Mouse (Mus musculus) duodenum, adult 2 months (tissue): ENCODE results near the gene Gmcl1. TPM values are rescaled to one million over a fixed set of nuclear protein-coding genes. Genes with fewer than 3 reads are reported as not detected.

ENCODE experiments used
- polyA plus RNA-seq: library from polyadenylated mRNA; depleted of rRNA; stranded (reverse); fragments of >200 nt; gene quantifications from 2 replicates; pipeline ENCODE4 v1.2.3, GENCODE M21; 2012; ENCODE audit warnings: low replicate concordance; rRNA removed

Gene Gmcl1
- 11.0 and 19.8 TPM in 2 replicates for polyA plus RNA-seq

DNA sequence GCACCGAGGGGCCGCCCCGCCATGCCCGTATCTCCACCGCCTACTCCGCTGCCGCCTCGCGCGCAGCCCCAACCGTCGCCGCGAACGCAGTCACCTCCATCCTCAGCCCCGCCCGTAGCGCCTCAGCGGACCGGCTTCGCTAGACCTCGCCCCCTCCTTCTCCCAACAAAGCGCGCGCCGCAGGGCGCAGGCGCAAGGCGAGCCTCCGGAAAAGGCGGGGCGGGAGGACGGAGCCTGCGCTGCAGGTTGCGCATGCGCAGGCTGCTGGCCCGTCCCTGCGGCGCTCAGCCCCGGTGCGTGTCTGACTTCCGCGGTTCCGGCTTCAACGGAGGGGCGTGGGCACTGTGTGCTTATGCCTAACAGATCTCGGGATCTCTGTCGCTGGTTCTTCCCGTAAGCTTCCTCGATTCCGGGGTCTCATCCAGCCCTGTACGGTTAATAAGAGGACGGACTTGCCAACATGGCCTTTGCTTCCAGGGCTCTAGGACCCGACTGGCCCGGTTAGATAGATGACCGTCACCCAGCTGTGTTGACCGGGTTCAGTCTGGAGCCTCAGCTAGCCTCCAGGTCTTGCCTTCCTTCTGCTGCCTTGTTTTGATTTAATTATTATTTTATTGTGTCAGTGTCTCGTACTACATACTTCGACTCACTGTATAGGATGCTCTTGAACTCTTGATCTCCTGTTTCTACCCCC, at the start of gene Gmcl1:
TSS of gene Gmcl1 (minus strand) at position 201 of the 694 bp plus-strand sequence.

DNA sequence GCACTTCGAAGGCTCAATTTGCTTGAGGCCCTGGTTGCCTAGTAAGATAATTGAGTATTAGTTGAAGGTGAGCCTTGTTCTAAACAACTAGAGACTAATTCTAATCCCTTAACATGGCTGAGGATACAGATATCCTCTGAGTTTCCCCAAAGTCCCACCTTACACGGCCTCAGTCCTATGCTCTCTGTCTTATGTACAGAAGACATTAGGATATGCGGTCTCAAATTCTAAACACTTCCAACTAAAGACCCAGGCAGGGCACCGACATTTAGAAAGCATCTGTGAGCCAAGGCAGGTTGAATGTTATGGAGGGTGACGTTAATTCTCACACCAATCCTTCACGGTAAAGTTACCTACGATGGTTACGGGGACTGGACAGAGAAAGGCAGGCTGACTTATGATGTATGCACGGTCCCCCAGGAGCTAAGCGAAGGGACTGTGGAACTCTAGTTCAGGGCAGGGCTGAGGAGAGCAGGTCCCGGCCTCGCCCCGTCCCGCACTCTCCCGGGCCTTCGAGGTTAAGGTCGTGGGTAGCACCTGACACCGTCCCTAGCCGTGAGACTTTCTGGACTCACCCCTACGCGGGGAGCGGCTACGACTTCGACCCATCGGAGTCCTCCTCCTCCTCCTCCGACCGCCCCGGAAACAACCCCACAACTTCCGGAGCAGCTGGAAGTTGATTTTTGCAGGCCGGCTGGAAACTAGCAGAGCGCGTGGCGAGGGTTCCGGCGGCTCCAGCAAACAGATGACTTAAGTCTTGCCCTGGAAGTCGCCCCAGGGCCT, 49.1 kb downstream of the Gmcl1 start, which contains the start of gene Snrnp27:
TSS of gene Snrnp27 (minus strand) at position 651 of the 783 bp plus-strand sequence.

GRCm38 (mm10) chr6:86668580-86669239, 64.5 kb downstream of the Gmcl1 start, which contains the start of gene Mxd1:
TSS of gene Mxd1 (minus strand) at chr6:86669161.

Other genes starting within 250 kb of the Gmcl1 start
- gene Pcbp1, start 207.1 kb downstream of the Gmcl1 start, polyA plus RNA-seq = 283 and 294 TPM in 2 replicates
- gene Asprv1, start 105.2 kb downstream of the Gmcl1 start, polyA plus RNA-seq = 0.08 and 0.15 TPM in 2 replicates
- 41.7 and 183 TPM in 2 replicates for gene Mxd1, start 64.2 kb downstream of the Gmcl1 start, polyA plus RNA-seq
- 5.0 and 5.2 TPM in 2 replicates for gene Snrnp27, start 48.9 kb downstream of the Gmcl1 start, polyA plus RNA-seq
- 65.2 and 147 TPM in 2 replicates for gene Anxa4, start 60.2 kb upstream of the Gmcl1 start, polyA plus RNA-seq
- 9.6 and 10.1 TPM in 2 replicates for gene Aak1, start 116.1 kb upstream of the Gmcl1 start, polyA plus RNA-seq